Mouse (Mus musculus): ENCODE measurements at regions not wholly inside any gene's neighbourhood (a gene's known extent, or its start where the extent isn't known, plus 50 kb on each side); places are given as distances from the start of the nearest gene placed in this dataset.
"Not testable (repeated sequence)": the region's sequence is repeated elsewhere in the genome, so short reads cannot be mapped to it uniquely, and the experiment has no call there.

DNA sequence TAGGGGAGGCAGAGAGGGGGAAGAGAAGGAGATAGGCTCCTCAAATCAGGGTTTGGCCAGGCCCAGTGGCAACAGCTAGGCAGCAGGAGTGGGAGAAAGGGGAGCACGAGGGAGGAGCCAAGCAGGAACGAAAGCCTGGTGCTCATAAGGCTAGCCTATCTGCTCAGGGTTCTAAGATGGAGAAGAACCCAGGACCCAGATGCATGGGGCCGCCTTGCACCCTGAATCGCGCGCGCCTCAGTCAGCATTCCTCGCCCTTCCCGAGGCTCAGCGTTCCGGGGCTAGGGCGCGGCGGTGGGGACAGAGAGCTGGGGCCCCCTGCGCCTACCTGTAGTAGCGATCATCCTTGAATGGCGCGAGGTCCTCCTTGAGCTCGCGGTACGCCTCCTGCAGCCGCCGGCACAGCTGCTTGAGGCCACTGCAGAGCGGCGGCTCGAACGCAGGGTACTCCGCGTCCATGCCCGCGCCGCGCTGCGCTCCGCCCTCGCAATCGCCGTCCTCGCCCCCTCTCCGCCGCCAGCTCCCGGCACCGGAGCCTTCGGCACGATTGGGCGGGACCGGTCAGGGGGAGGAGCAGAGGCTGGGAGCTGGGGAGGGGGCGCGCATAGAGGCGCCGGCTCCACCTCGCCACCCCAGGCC is 60.1 kb downstream of the Dynlt1b start:
- Histone ChIP-seq H3K9me3 (ENCODE audit: low read length) (peaks cover 22% of the 10 kb centered on the region), H3K4me3 (replicated peaks; ENCODE audit: low read length) (peak overlapping the region; percentile 80), H3K4me1 (replicated peaks; ENCODE audit: low read depth, low read length) (peaks cover 10% of the 10 kb centered on the region), H3K27me3 (ENCODE audit: insufficient read depth, low read length) (peaks cover 10% of the 10 kb centered on the region)
- not testable (repeated sequence) for H3K36me3 ChIP-seq (ENCODE audit: insufficient read depth, low read length)

DNA sequence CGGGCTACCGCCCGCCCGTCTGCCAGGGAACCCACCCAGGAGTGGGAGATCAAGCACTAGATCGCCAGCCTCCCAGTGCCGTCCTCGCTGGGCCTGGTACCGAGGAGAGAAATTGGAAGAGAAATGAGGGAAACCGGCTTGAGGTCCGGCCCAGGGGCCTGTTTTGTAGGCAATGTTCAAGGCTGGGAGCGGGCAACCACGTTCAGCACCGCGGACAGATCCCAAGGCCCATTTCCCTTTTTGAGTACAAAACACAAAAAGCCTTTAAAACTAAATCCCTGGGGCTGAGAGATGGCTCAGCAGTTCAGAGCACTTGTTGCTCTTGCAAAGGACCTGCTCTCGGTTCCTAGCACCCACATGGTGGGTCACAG is 60.6 kb downstream of the Dynlt1b start:
- H3K36me3 ChIP-seq (ENCODE audit: insufficient read depth, low read length); H3K4me3 ChIP-seq (replicated peaks; ENCODE audit: low read length): not testable (repeated sequence)
- peaks cover 10% of the 10 kb centered on the region for H3K4me1 ChIP-seq (replicated peaks; ENCODE audit: low read depth, low read length)
- H3K27me3 ChIP-seq (ENCODE audit: insufficient read depth, low read length): peaks cover 10% of the 10 kb centered on the region
- H3K9me3 ChIP-seq (ENCODE audit: low read length): peaks cover 26% of the 10 kb centered on the region

GRCm38 (mm10) chr17:6492501-6492900 is 62.6 kb downstream of the Dynlt1b start:
- not testable (repeated sequence) for H3K4me1 ChIP-seq (replicated peaks; ENCODE audit: low read depth, low read length); H3K27me3 ChIP-seq (ENCODE audit: insufficient read depth, low read length); H3K4me3 ChIP-seq (replicated peaks; ENCODE audit: low read length); H3K36me3 ChIP-seq (ENCODE audit: insufficient read depth, low read length)
- H3K9me3 ChIP-seq (ENCODE audit: low read length): peaks cover 34% of the 10 kb centered on the region

- peaks cover 34% of the 10 kb centered on the region for H3K9me3 ChIP-seq (ENCODE audit: low read length)
- H3K36me3 ChIP-seq (ENCODE audit: insufficient read depth, low read length); H3K27me3 ChIP-seq (ENCODE audit: insufficient read depth, low read length); H3K4me1 ChIP-seq (replicated peaks; ENCODE audit: low read depth, low read length); H3K4me3 ChIP-seq (replicated peaks; ENCODE audit: low read length): not testable (repeated sequence)
Measured at GRCm38 (mm10) chr17:6492950-6493349, 63.0 kb downstream of the Dynlt1b start.

DNA sequence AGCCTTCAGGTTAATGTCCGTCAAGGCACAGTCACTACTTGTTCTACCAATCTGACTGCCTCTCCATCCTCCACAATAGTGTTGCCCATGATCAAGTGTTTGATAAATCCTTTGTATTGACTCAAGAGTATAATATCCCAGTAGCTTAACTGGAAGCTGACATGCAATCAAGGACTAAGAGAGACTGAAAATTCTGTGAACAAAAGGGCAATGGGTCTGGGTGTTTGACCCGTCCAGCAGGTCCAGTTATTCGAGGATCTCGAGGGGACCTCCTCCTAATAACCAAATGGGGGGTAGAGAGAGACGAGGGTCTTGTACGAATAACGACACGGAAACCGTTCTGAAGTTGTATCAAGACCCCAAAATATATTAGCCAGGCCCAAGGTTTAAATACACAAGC is 66.6 kb downstream of the Dynlt1b start:
- H3K36me3 ChIP-seq (ENCODE audit: insufficient read depth, low read length); H3K4me3 ChIP-seq (replicated peaks; ENCODE audit: low read length); H3K27me3 ChIP-seq (ENCODE audit: insufficient read depth, low read length); H3K4me1 ChIP-seq (replicated peaks; ENCODE audit: low read depth, low read length): not testable (repeated sequence)
- peaks cover 34% of the 10 kb centered on the region for H3K9me3 ChIP-seq (ENCODE audit: low read length)

GRCm38 (mm10) chr17:6502676-6503075 is 72.8 kb downstream of the Dynlt1b start:
- H3K9me3 ChIP-seq (ENCODE audit: low read length); H3K4me3 ChIP-seq (replicated peaks; ENCODE audit: low read length); H3K36me3 ChIP-seq (ENCODE audit: insufficient read depth, low read length); H3K4me1 ChIP-seq (replicated peaks; ENCODE audit: low read depth, low read length): not testable (repeated sequence)
- H3K27me3 ChIP-seq (ENCODE audit: insufficient read depth, low read length): peaks cover 15% of the 10 kb centered on the region

DNA sequence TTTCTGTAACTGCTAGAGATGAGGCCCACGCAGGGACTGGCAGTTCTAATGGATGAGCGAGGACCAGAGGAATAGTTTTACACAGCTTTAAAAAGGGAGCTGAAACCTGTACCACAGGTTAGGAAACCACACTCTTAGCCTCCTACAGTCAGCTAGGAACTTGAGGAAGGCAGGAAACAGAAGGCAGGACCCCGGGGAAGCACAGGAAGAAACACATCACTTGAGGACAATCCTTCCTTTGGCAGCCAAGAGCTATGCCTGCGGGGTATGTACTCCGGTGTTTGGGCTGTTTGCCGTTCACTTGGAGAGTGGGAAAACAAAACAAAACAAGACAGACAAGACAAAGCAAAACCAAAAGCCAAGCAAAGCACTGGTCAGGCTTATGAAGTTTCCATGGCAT is 76.0 kb downstream of the Dynlt1b start:
- peaks cover 15% of the 10 kb centered on the region for H3K27me3 ChIP-seq (ENCODE audit: insufficient read depth, low read length)
- not testable (repeated sequence) for H3K36me3 ChIP-seq (ENCODE audit: insufficient read depth, low read length); H3K4me3 ChIP-seq (replicated peaks; ENCODE audit: low read length); H3K9me3 ChIP-seq (ENCODE audit: low read length); H3K4me1 ChIP-seq (replicated peaks; ENCODE audit: low read depth, low read length)

GRCm38 (mm10) chr17:6515128-6515527 is 85.2 kb downstream of the Dynlt1b start:
- not testable (repeated sequence) for H3K36me3 ChIP-seq (ENCODE audit: insufficient read depth, low read length); H3K27me3 ChIP-seq (ENCODE audit: insufficient read depth, low read length); H3K4me1 ChIP-seq (replicated peaks; ENCODE audit: low read depth, low read length); H3K9me3 ChIP-seq (ENCODE audit: low read length); H3K4me3 ChIP-seq (replicated peaks; ENCODE audit: low read length)

DNA sequence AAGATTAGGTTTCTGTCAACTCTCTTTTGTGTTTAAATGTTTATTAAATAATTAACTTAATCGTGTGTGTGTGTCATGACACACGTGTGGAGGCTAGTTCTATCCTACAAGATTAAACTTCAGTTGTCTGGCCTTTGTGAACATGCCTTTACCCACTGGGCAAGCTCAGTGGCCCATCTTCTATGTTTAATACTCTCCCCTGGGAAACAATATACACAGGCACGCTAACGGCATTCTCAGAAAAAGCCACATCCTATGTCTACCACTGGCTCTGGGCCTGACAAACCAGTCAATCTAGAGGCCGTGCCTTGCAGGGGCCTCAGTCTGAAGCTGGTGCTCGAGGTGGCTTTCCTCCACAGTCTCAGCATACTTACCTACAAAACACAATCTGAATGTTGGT is 82.4 kb upstream of the Dynlt1c start:
- H3K9me3 ChIP-seq (ENCODE audit: low read length); H3K36me3 ChIP-seq (ENCODE audit: insufficient read depth, low read length); H3K27me3 ChIP-seq (ENCODE audit: insufficient read depth, low read length); H3K4me1 ChIP-seq (replicated peaks; ENCODE audit: low read depth, low read length); H3K4me3 ChIP-seq (replicated peaks; ENCODE audit: low read length): not testable (repeated sequence)

- not testable (repeated sequence) for H3K4me3 ChIP-seq (replicated peaks; ENCODE audit: low read length); H3K36me3 ChIP-seq (ENCODE audit: insufficient read depth, low read length); H3K4me1 ChIP-seq (replicated peaks; ENCODE audit: low read depth, low read length); H3K27me3 ChIP-seq (ENCODE audit: insufficient read depth, low read length); H3K9me3 ChIP-seq (ENCODE audit: low read length)
Measured at GRCm38 (mm10) chr17:6520001-6520400, 81.5 kb upstream of the Dynlt1c start.

- not testable (repeated sequence) for H3K36me3 ChIP-seq (ENCODE audit: insufficient read depth, low read length); H3K4me3 ChIP-seq (replicated peaks; ENCODE audit: low read length); H3K27me3 ChIP-seq (ENCODE audit: insufficient read depth, low read length); H3K9me3 ChIP-seq (ENCODE audit: low read length); H3K4me1 ChIP-seq (replicated peaks; ENCODE audit: low read depth, low read length)
Measured at GRCm38 (mm10) chr17:6520751-6521150, 80.7 kb upstream of the Dynlt1c start.

DNA sequence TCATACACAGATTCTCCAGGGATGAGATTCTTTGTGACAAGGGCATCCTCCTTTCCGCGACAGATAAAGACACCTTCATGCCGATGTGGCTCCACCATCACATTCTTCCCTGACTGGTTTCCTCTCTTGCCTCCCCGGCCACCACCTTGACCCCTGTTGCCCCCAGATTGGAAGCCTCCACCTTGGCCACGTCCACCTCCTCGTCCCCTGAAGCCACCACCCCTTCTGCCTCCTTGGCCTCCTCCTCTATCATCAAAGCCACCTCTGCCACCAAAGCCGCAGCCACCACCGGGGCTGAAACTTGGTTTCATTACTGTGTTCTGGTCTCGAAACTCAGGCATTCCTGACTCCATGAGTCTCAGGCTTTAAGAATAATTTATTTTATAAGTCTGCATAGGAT is 79.3 kb upstream of the Dynlt1c start:
- H3K27me3 ChIP-seq (ENCODE audit: insufficient read depth, low read length); H3K9me3 ChIP-seq (ENCODE audit: low read length); H3K36me3 ChIP-seq (ENCODE audit: insufficient read depth, low read length); H3K4me3 ChIP-seq (replicated peaks; ENCODE audit: low read length); H3K4me1 ChIP-seq (replicated peaks; ENCODE audit: low read depth, low read length): not testable (repeated sequence)

DNA sequence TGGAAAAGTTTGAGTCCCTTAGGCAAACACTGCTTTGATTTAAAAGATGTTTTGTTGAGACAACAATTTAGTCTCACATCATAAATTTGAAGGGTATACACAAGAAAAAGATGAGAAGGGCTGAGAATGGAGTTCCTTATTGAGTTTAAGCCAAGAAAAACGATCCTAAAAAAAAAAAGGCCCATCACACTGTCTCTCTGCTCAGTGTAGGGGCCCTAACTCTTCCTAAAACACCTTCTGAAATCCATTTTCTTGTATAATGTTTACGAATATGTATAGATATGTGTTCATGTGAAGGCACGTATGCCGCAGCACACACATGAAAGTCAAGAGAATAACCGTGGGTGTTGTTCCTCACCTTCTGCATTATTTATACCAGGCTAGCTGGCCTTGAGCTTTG is 62.7 kb upstream of the Dynlt1c start:
- not testable (repeated sequence) for H3K27me3 ChIP-seq (ENCODE audit: insufficient read depth, low read length); H3K4me1 ChIP-seq (replicated peaks; ENCODE audit: low read depth, low read length); H3K9me3 ChIP-seq (ENCODE audit: low read length); H3K36me3 ChIP-seq (ENCODE audit: insufficient read depth, low read length); H3K4me3 ChIP-seq (replicated peaks; ENCODE audit: low read length)

- not testable (repeated sequence) for H3K9me3 ChIP-seq (ENCODE audit: low read length); H3K4me3 ChIP-seq (replicated peaks; ENCODE audit: low read length); H3K4me1 ChIP-seq (replicated peaks; ENCODE audit: low read depth, low read length); H3K27me3 ChIP-seq (ENCODE audit: insufficient read depth, low read length); H3K36me3 ChIP-seq (ENCODE audit: insufficient read depth, low read length)
Measured at GRCm38 (mm10) chr17:6547064-6547760, 54.3 kb upstream of the Dynlt1c start.

- H3K9me3 ChIP-seq (ENCODE audit: low read length); H3K4me1 ChIP-seq (replicated peaks; ENCODE audit: low read depth, low read length); H3K27me3 ChIP-seq (ENCODE audit: insufficient read depth, low read length); H3K4me3 ChIP-seq (replicated peaks; ENCODE audit: low read length); H3K36me3 ChIP-seq (ENCODE audit: insufficient read depth, low read length): not testable (repeated sequence)
Measured at GRCm38 (mm10) chr17:6547937-6548336, 53.5 kb upstream of the Dynlt1c start.
